Mouse (Mus musculus) G1E-ER4 (cell line): ENCODE measurements around the gene Smg6. TPM values are rescaled to one million over a fixed set of nuclear protein-coding genes. Genes with fewer than 3 reads are reported as not detected.

Source experiments
- GATA1 ChIP-seq: IDR thresholded peaks from one replicate; pipeline ENCODE4 v1.8.0; 2012; ENCODE audit warnings: low read length, inconsistent platforms
- polyA plus RNA-seq: library from polyadenylated mRNA; stranded (reverse); fragments of >175 nt; gene quantifications from 2 replicates; pipeline ENCODE4 v1.2.3, GENCODE M21; 2012

Gene Smg6
- polyA plus RNA-seq, 1 experiment: 60.6 TPM

DNA sequence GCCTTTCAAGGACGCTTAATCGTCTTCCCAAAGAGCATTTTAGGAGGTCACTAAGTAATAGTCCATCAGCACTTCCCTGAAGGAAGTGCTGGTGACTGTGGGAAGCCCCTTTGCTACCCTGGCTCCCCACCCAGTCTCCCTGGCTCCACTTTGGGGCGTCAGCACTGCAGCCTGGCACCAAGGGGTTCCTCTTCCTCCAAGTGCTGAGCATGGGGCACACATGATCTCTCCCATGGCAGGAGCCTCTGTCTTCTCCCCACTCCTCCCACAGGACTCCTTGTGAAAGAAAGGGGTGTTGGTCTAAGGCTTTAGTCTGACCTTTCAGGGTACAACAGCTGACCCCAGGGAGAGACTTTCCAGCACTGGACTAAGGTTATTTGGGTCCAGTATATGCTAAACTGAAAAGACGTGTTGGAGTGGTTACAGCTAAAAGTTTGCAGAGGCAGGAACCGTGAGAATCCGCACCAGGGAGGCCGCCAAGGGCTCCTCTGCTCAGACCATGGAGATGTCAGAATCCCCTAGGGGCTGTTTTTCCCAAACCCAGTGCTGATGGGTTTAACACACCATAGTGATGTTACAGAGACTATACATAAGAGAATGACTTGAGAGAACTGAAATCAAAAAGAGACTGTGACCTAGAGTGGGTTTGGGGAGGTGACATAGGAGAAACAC lies 122.2 kb downstream of the Smg6 start:
- TF ChIP-seq GATA1: no peak

DNA sequence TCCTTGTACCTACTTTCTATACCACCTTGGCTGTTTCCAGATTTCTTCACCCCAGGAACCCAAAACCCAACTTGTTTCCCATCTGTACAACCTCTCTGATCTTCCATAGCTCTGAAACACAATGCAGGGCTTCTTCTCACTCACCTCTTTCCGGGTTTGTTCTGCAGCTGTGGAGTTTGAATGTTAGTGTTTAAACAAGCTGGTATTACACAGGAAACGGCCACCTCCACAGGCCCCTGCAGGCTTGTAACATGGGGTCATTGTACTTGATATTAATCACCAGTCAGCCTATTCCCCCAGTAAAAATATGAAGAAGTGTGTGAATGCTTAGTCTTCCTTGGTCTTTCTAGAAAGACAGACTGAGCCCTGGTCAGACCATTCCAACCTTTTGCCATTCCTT lies 123.5 kb downstream of the Smg6 start:
- TF ChIP-seq GATA1: no peak

DNA sequence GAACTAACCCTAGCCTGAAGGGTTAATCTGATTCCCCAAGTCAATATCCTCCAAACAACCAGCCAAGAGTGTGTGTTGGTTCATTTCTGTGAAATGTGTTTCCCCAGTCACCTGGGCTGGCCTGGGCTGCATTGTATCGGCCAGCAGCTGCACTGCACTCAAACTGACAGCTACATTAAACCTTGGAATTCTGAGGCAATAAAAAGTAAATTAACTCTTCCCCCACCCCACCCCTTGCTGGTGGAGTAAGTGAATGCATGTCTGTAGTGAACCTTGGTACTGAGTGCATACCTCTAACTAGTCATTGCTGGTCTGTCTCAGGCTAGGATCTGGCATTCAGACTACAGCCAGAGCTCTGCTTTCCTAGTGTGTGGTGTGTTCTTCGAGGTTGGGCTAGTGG lies 124.2 kb downstream of the Smg6 start:
- no peak for TF ChIP-seq GATA1

DNA sequence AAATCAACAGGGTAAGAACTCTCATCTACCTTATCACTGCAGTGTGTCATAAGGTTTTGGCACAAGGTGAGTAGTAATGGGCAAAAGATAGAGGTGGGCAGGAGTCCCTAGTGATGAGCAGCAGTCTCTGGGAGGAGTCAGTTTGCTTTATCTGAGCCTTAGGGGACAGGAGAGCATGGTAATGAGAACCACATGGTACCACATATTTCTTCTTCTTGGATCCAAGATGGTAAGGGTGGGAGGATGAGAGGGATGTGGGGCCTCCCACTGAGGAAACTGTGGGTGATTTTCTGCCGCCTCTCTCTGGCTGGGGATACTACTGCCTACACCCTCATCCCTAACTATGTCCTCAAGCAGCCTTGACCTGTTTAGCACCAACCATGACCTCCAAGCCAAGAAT lies 125.6 kb downstream of the Smg6 start:
- no peak for TF ChIP-seq GATA1

GRCm38 (mm10) chr11:75051712-75052550 lies 126.3 kb downstream of the Smg6 start:
- no peak for TF ChIP-seq GATA1

- no peak for TF ChIP-seq GATA1
Measured at GRCm38 (mm10) chr11:75053020-75053419, 127.4 kb downstream of the Smg6 start.

DNA sequence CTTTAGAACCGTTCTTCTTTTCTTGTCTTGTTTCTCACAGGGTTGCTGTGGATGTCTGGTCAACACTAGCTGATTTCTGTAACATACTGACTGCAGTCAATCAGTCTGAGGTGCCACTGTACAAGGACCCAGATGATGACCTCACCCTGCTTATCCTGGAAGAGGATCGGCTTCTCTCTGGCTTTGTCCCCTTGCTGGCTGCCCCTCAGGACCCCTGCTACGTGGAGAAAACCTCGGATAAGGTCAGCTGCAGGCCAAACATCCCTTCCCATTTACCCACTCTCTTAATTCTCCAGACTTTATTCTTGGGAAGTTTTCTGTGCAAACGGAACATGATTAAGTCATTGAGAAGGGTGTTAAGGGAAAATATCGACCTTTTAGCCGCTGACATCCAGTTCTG lies 128.1 kb downstream of the Smg6 start:
- TF ChIP-seq GATA1: no peak

DNA sequence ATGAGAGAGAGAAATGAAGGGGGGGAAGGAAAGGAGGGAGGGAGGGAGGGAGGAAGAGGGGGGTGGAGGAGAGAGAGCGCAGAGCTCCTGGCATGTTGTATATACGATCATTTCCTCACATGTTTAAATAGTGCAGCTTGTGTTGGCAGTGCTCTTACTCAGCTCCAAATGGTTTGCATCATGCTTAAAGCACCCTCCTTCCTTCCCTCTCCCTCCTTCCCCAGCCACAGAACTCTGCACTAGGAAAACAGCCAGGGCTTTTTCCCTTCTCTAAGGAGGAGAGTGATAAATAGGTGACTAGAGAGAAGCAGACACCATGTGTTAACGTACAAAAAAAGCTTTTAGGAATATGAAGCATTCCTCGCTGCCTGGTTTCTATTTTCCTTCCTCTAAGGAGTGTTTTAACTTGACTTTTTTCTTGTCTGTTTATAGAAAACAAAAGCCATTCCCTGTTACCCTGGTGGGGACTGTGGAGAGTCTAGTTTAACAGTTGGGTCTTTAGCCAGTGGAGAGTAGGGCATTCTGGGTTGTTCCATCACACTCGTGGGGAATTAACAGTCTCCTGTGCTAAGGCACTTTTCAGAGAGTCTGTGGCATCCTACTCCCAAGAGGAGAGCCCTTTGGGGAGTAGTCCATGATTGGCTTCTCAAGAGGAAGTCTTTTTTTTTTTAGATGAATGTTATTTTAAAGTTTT lies 128.7 kb downstream of the Smg6 start:
- TF ChIP-seq GATA1: no peak

GRCm38 (mm10) chr11:75054878-75055214 lies 129.2 kb downstream of the Smg6 start:
- no peak for TF ChIP-seq GATA1

- TF ChIP-seq GATA1: no peak
Measured at GRCm38 (mm10) chr11:75062650-75063049, 137.0 kb downstream of the Smg6 start.

- TF ChIP-seq GATA1: no peak
Measured at GRCm38 (mm10) chr11:75064266-75064665, 138.6 kb downstream of the Smg6 start.

DNA sequence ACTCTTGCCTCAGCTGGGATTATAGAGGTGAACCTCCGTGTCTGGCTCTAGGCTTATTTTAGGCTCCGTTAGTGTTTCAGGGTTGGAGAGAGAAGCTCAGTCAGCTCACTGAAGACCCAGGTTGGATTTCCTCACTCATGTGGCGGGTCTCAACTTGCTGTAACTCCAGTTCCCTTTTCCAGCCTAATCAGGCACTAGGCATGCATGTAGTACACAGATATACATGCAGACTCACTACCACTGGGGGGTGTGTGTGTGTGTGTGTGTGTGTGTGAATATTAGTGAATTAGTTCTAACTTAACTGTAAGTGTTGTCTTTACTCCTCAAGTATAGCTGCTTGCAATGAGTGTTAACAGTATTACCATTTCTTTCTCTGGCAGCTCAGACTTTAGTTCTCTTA lies 145.7 kb downstream of the Smg6 start:
- TF ChIP-seq GATA1: no peak

DNA sequence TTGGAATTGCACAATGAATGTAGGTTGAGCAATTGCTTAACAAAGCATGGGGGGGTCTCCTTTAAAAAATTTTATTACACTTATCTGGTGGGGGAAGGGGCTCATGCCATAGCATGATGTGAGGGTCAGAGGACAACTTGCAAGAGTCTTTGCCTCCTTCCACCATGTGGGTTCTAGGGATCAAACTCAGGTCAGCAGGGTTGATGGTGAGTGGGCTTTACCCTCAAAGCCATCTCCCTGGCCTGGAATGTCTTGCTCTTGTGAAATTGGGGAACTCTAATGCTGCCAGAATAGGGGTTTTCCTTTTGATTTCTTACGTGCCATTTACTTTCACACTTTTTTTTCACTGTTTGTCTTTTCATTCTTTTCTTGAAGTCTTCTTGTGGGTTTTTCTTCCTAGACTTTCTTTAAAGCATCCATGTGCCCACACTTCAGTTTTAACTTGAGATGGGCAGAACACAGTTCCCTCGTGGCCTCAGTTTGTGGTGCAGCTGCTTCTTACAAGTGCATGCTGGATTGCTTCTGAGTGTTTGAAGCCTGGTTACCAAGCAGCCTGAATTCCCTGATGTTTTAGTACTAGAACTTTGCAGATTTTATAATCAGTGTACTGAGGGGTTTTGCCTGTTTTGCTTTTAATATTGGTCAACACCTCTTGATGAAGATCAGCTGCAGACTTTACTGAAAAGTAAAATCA lies 147.5 kb downstream of the Smg6 start:
- no peak for TF ChIP-seq GATA1

- TF ChIP-seq GATA1: no peak
Measured at GRCm38 (mm10) chr11:75073696-75074095, 148.1 kb downstream of the Smg6 start.

DNA sequence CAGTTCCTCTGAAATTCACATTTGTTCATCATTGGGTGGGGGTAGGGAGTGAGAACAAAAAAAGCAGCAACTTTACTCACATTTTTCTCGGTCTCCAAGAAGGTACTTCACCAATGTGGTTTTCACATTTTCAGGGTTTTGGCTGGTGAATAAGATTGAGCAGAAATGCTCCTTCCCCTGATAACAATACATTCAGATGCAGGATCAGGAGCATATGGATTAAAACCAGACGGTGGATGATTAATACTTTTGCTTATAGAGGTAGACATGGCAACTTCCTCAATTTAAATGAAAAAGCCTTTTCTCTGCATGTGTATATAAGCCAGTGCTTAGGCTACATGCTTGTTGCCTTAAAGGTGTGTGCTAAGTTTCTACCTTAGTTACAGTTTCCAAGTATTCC lies 148.9 kb downstream of the Smg6 start:
- TF ChIP-seq GATA1: no peak

DNA sequence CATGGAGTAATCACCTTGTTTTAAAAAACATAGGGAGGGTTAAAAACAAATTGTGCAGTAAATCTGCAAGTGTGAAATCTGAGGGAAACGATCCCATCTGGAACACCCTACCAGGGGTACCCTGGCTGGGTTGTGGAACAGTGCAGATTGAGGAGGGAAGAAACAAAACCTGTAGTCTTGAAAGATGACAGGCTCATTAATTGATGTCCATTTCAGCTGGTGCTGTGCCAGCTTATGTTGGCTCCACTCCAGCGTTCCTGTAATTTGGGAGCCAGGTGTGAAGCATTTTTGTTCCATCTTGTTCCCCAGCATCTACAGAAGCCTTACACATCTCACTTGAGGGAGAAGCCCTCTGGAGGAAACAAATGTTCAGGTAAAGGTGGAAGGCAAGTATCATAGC lies 153.0 kb downstream of the Smg6 start:
- no peak for TF ChIP-seq GATA1
